In genomic region chr4:43612534-43612933, GRCm38 (mm10) we compare ENCODE assay signal across 1 mouse cellular context.
TF ChIP-seq lines count a peak whose summit lies in the region.

No protein-coding gene starts in this region.

TF ChIP-seq in MEL, 35 proteins besides CTCF, POLR2A, EP300 and RAD21:
- TF ChIP-seq MYB (IDR thresholded peaks at IDR 0.05; ENCODE audit: low read depth, low read length) (peak; percentile 23; the same call in 1 of the 2 replicates), ZC3H11A (IDR thresholded peaks at IDR 0.05; ENCODE audit: low read depth, low read length) (no peak), ELF1 (IDR thresholded peaks at IDR 0.05; ENCODE audit: low read depth, low read length) (no peak), ZNF384 (IDR thresholded peaks at IDR 0.05; ENCODE audit: low read depth, low read length) (peak; percentile 87), UBTF (IDR thresholded peaks at IDR 0.05; ENCODE audit: borderline replicate concordance, insufficient read depth, low read depth, low read length) (no peak), CHD1 (IDR thresholded peaks at IDR 0.05; ENCODE audit: low read depth, low read length) (no peak; the same call in 1 of the 2 replicates), CHD2 (IDR thresholded peaks at IDR 0.05; ENCODE audit: low read length) (no peak), GABPA (IDR thresholded peaks at IDR 0.05; ENCODE audit: low read depth, low read length) (no peak), TBP (IDR thresholded peaks at IDR 0.05; ENCODE audit: low read depth, low read length) (no peak; the same call in 1 of the 2 replicates), USF1 (IDR thresholded peaks at IDR 0.05; ENCODE audit: low read depth, low read length) (no peak), ZMIZ1 (IDR thresholded peaks at IDR 0.05; ENCODE audit: low read depth, low read length) (no peak), KAT2A (conservative IDR thresholded peaks at IDR 0.05; ENCODE audit: low read depth, low read length) (no peak), MEF2A (IDR thresholded peaks at IDR 0.05; ENCODE audit: extremely low read depth, insufficient replicate concordance, low read depth, low read length, poor library complexity, severe bottlenecking) (no peak), POLR2AphosphoS5 (IDR thresholded peaks at IDR 0.05; ENCODE audit: borderline replicate concordance, low read depth, low read length) (no peak), RCOR1 (IDR thresholded peaks at IDR 0.05; ENCODE audit: low read depth, low read length) (0 out of 2 replicates have a peak, but pooled peaks have one; percentile 29), BHLHE40 (IDR thresholded peaks at IDR 0.05; ENCODE audit: borderline replicate concordance, low read depth, low read length) (no peak; the same call in 1 of the 2 replicates), MAFK (IDR thresholded peaks at IDR 0.05; ENCODE audit: borderline replicate concordance, low read depth, low read length) (no peak), MXI1 (IDR thresholded peaks at IDR 0.05; ENCODE audit: low read depth, low read length) (peak; percentile 74), TCF12 (IDR thresholded peaks at IDR 0.05; ENCODE audit: low read depth, low read length) (peak; percentile 83), TAL1 (IDR thresholded peaks at IDR 0.05; ENCODE audit: low read length) (peak; percentile 81), NELFE (IDR thresholded peaks at IDR 0.05; ENCODE audit: low read depth, low read length) (peak; percentile 9; the same call in 1 of the 2 replicates), ETS1 (IDR thresholded peaks at IDR 0.05; ENCODE audit: low read depth, low read length) (peak; percentile 79), SMC3 (IDR thresholded peaks at IDR 0.05; ENCODE audit: low read depth, low read length) (no peak), POLR2AphosphoS2 (IDR thresholded peaks at IDR 0.05; ENCODE audit: low read length) (no peak), USF2 (IDR thresholded peaks at IDR 0.05; ENCODE audit: borderline replicate concordance in 1 of 2, insufficient read depth in 1 of 2, low read depth in 1 of 2, low read length in 2 of 2) (no peak), MYC (IDR thresholded peaks at IDR 0.05; ENCODE audit: low read depth, low read length) (peak; percentile 52; the same call in 1 of the 2 replicates), SIN3A (IDR thresholded peaks at IDR 0.05; ENCODE audit: low read length) (peak; percentile 82), JUND (IDR thresholded peaks at IDR 0.05; ENCODE audit: low read depth, low read length) (no peak), E2F4 (IDR thresholded peaks at IDR 0.05; ENCODE audit: borderline replicate concordance, low read depth, low read length) (no peak), ZKSCAN1 (IDR thresholded peaks at IDR 0.05; ENCODE audit: low read depth, low read length) (no peak), HCFC1 (IDR thresholded peaks at IDR 0.05; ENCODE audit: low read depth, low read length) (no peak), GATA1 (IDR thresholded peaks at IDR 0.05; ENCODE audit: low read depth, low read length) (peak; percentile 87), MAX (IDR thresholded peaks at IDR 0.05; ENCODE audit: low read length) (no peak; the same call in 1 of the 2 replicates), NRF1 (IDR thresholded peaks at IDR 0.05; ENCODE audit: insufficient read depth, low read depth, low read length, poor library complexity, severe bottlenecking) (no peak), MAZ (IDR thresholded peaks at IDR 0.05; ENCODE audit: low read depth, low read length) (no peak)
